Mouse (Mus musculus) hindbrain, postnatal 0 days (tissue): Measurements from ENCODE around the gene Gm45713. TPM values are rescaled to one million over a fixed set of nuclear protein-coding genes. Genes with fewer than 3 reads are reported as not detected.
A peak's percentile ranks its signal among the peaks of the same experiment; 100 is the strongest.

ENCODE experiments used
- ATAC-seq: fragments of 200-750 bp; cut with Nextera tagmentation; 2 replicates; pipeline ENCODE4 v1.8.0; 2017; ENCODE audit warnings: mild to moderate bottlenecking, moderate TSS enrichment, moderate library complexity
- DNase-seq: peaks from one replicate; pipeline ENCODE4 v3.0.0-alpha.2; 2015; ENCODE audit warnings: low spot score
- H3K27ac ChIP-seq: fragments of 300-500 bp; sonication (generic); 2 replicates; pipeline ENCODE4 v1.5.1; 2014; ENCODE audit warnings: mild to moderate bottlenecking
- H3K27me3 ChIP-seq: fragments of 300-500 bp; sonication (generic); 2 replicates; pipeline ENCODE4 v1.6.1; 2014; ENCODE audit warnings: low read length, mixed read lengths; ENCODE audit not compliant: insufficient read depth
- H3K36me3 ChIP-seq: fragments of 300-500 bp; sonication (generic); 2 replicates; pipeline ENCODE4 v1.6.1; 2014; ENCODE audit warnings: low read length, mixed read lengths; ENCODE audit not compliant: insufficient read depth
- H3K4me1 ChIP-seq: fragments of 300-500 bp; sonication (generic); 2 replicates; pipeline ENCODE4 v1.6.1; 2014; ENCODE audit warnings: antibody characterized with exemption, low read length, mixed read lengths; ENCODE audit not compliant: insufficient read depth
- H3K4me2 ChIP-seq: fragments of 300-500 bp; sonication (generic); 2 replicates; pipeline ENCODE4 v1.6.1; 2014; ENCODE audit warnings: low read depth, mild to moderate bottlenecking, low read length, moderate library complexity, mixed read lengths
- H3K4me3 ChIP-seq: fragments of 300-500 bp; sonication (generic); 2 replicates; pipeline ENCODE4 v1.5.1; 2014; ENCODE audit warnings: low read length
- H3K9ac ChIP-seq: fragments of 300-500 bp; sonication (generic); replicated peaks from 2 replicates; pipeline ENCODE4 v1.6.1; 2014; ENCODE audit warnings: mild to moderate bottlenecking, low read length, moderate library complexity, mixed read lengths
- H3K9me3 ChIP-seq: fragments of 300-500 bp; sonication (generic); 2 replicates; pipeline ENCODE4 v1.6.1; 2016; ENCODE audit warnings: low read length, mixed read lengths
- CTCF ChIP-seq: IDR thresholded peaks from 2 replicates; pipeline ENCODE4 v1.5.1; 2016; ENCODE audit warnings: antibody characterized with exemption, control low read depth, low read depth
- WGBS: fragments of 180-500 bp; shearing (Covaris S2); extraction: QIAGEN DNeasy Blood & Tissue Kit; methylation state at CpG from one replicate; pipeline ENCODE4 v1.1.7; 2014; 5-methylcytosine and 5-hydroxymethylcytosine counted together
- polyA plus RNA-seq: library from polyadenylated mRNA; unstranded; fragments of >200 nt; fragmentation: Nextera tagmentation; extraction: Ambion mirVana; gene quantifications from 2 replicates; pipeline ENCODE4 v1.2.1, GENCODE M21; 2015
- total RNA-seq: library from RNA; depleted of rRNA; stranded (reverse); fragments of >200 nt; gene quantifications from 2 replicates; pipeline ENCODE4 v1.2.3, GENCODE M21; 2014

Gm45713 gene
- total and polyA plus RNA-seq, 2 experiments from 2014 or later: 0.15 TPM; not detected in 1

GRCm38 (mm10) chr7:45158991-45159390, 23.0 kb upstream of the Gm45713 start:
- H3K9me3 ChIP-seq: no peaks in the 10 kb centered on the region
- H3K36me3 ChIP-seq: 0 out of 2 replicates have a peak, but pooled peaks cover 4% of the 10 kb centered on the region
- WGBS: 96% methylated on average over 6 of the region's 6 CpGs
- no peaks in the 10 kb centered on the region; the same call in 1 of the 2 replicates for H3K27me3 ChIP-seq
- H3K27ac ChIP-seq: no peak overlapping the region
- no peak overlapping the region for H3K4me3 ChIP-seq
- no peak for ATAC-seq
- peaks cover 3% of the 10 kb centered on the region for H3K4me1 ChIP-seq
- no peak overlapping the region for H3K4me2 ChIP-seq
- H3K9ac ChIP-seq: no peak overlapping the region
- DNase-seq: no peak
- TF ChIP-seq CTCF: no peak

- Histone ChIP-seq H3K9me3 (no peaks in the 10 kb centered on the region), H3K36me3 (0 out of 2 replicates have a peak, but pooled peaks cover 4% of the 10 kb centered on the region), H3K4me2 (no peak overlapping the region), H3K9ac (no peak overlapping the region), H3K27me3 (no peaks in the 10 kb centered on the region), H3K4me3 (no peak overlapping the region), H3K4me1 (peaks cover 7% of the 10 kb centered on the region; the same call in 1 of the 2 replicates), H3K27ac (no peak overlapping the region)
- TF ChIP-seq CTCF: no peak
- ATAC-seq: no peak
- no peak for DNase-seq
- 90% methylated on average over 14 of the region's 14 CpGs for WGBS
Measured at GRCm38 (mm10) chr7:45157459-45157858, 21.4 kb upstream of the Gm45713 start.

DNA sequence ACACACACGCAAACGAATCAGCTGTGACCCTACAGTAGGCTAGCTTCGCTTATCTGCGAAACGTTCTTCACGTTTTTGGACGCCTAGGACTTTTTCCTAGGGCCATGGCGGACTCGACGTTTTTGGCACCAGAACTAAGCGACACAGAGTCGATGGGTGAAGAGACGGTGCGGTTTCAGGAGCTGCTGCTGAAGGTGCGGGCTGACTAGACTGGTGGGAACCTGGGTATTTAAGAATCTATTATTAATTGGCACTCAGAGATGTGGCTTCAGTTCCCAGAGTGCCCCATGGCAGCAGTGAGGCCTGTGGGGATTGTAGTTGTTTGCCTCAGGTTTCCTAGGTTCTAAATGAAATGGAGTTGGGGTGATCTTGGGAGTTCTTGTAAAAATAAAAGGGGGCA, 20.2 kb upstream of the Gm45713 start:
- DNase-seq: no peak
- ATAC-seq: no peak
- no peak for TF ChIP-seq CTCF
- Histone ChIP-seq H3K4me3 (no peak overlapping the region), H3K9ac (no peak overlapping the region), H3K27ac (no peak overlapping the region), H3K27me3 (no peaks in the 10 kb centered on the region), H3K4me1 (peaks cover 7% of the 10 kb centered on the region; the same call in 1 of the 2 replicates), H3K36me3 (0 out of 2 replicates have a peak, but pooled peaks cover 4% of the 10 kb centered on the region), H3K9me3 (no peaks in the 10 kb centered on the region), H3K4me2 (no peak overlapping the region)
- 97% methylated on average over 15 of the region's 15 CpGs for WGBS

DNA sequence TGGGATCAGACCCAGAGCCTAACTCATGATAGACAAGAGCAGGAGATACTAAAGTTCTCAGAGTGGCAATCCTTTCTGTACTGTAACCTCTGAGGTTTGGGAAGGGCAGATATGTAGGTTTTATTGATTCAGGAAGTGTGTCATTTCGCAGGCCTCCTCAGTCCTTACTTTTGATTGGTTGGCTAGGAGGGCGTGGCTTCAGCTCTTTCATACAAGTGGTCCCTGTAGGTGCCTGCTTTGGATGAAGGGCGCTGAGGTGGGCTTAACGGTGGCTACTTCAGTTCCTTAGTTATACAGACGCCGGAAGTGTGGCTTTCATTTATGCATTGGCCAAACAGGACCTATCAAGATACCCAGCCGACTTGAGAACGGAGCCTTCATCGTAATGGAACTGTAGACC, 19.6 kb upstream of the Gm45713 start:
- H3K4me3 ChIP-seq: no peak overlapping the region
- WGBS: 86% methylated on average over 9 of the region's 9 CpGs
- TF ChIP-seq CTCF: no peak

DNA sequence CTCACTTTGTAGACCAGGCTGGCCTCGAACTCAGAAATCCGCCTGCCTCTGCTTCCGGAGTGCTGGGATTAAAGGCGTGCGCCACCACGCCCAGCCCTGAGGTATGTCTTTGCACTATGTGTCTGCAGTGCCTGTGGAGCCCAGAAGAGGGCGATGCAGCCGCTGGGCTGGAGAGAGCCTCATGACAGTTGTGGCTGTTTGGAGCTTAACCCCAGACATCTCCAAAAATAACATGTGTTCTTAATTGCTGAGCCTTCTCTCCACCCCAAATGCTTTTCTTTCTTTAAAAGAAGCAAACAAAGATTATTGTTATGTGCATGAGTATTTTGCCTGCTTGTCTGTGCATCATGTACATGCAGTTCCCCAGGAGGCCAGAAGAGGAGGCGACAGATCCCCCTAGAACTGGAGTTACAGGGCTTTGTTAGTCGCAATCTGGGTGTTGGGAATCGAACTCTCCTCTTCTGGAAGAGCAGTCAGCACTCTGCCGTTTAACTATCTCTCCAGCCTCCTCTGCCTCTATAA, 19.0 kb upstream of the Gm45713 start:
- DNase-seq (peak; percentile 61), ATAC-seq (peak; percentile 4; the same call in 1 of the 2 replicates)
- peak overlapping the region; percentile 88; the same call in 1 of the 2 replicates for H3K27ac ChIP-seq
- no peaks in the 10 kb centered on the region for H3K27me3 ChIP-seq
- no peak overlapping the region; the same call in 1 of the 2 replicates for H3K9ac ChIP-seq
- H3K4me2 ChIP-seq: peak overlapping the region; percentile 89
- H3K4me3 ChIP-seq: peak overlapping the region; percentile 52
- H3K4me1 ChIP-seq: peaks cover 7% of the 10 kb centered on the region; the same call in 1 of the 2 replicates
- 80% methylated on average over 12 of the region's 12 CpGs for WGBS
- TF ChIP-seq CTCF: peak; percentile 67
- 0 out of 2 replicates have a peak, but pooled peaks cover 2% of the 10 kb centered on the region for H3K36me3 ChIP-seq
- H3K9me3 ChIP-seq: no peaks in the 10 kb centered on the region

More for the DNA sequence above, 19.6 kb upstream of the Gm45713 start:
- DNase-seq (no peak), ATAC-seq (no peak)
- Histone ChIP-seq H3K4me2 (peak overlapping the region; percentile 89), H3K36me3 (0 out of 2 replicates have a peak, but pooled peaks cover 4% of the 10 kb centered on the region), H3K9ac (no peak overlapping the region), H3K4me1 (peaks cover 7% of the 10 kb centered on the region; the same call in 1 of the 2 replicates), H3K27ac (no peak overlapping the region), H3K27me3 (no peaks in the 10 kb centered on the region), H3K9me3 (no peaks in the 10 kb centered on the region)

- no peaks in the 10 kb centered on the region for H3K27me3 ChIP-seq
- peak within 1 kb of the TSS; percentile 52 for H3K4me3 ChIP-seq
- peak within 1 kb of the TSS; percentile 88 for H3K27ac ChIP-seq
- peak; percentile 62 for TF ChIP-seq CTCF
- DNase-seq: peak; percentile 99
- ATAC-seq: peak; percentile 97
- WGBS: 4% methylated on average over 66 of the region's 69 CpGs
- peak within 1 kb of the TSS; percentile 64 for H3K9ac ChIP-seq
- H3K4me1 ChIP-seq: peaks cover 7% of the 10 kb centered on the region; the same call in 1 of the 2 replicates
- H3K4me2 ChIP-seq: peak within 1 kb of the TSS; percentile 89
- H3K9me3 ChIP-seq: no peaks in the 10 kb centered on the region
- H3K36me3 ChIP-seq: no peaks in the 10 kb centered on the region
Measured at GRCm38 (mm10) chr7:45154096-45154992, 18.3 kb upstream of the Gm45713 start, which contains the start of the genes Pih1d1 and Aldh16a1. TSS of gene Pih1d1 (plus strand) at chr7:45154303. TSS of gene Aldh16a1 (minus strand) at chr7:45154584.
